Comparison of ENCODE assay signal across 21 mouse cellular contexts in the genomic region with DNA sequence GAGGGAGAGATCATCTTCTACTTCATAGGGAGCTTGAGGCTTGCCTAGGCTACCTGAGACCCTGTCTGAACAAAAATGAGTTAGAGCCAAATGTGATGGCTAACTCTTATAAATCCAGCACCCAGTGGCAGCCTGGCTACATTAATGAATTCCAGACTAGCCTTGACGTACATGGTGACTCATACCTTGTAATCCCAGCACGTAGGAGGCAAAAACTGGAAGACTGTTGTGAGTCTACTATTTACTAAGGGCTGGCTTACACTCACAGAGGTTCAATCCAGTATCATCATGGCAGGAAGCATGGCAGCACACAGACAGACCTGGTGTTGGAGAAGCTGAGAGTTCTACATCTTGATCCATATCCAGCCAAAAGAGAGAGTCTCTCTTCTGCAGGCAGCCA. TPM values are rescaled to one million over a fixed set of nuclear protein-coding genes. Genes with fewer than 3 reads are reported as not detected.
A peak's percentile ranks its signal among the peaks of the same experiment; 100 is the strongest.
DNase-seq lines count a peak whose midpoint lies in the region; TF ChIP-seq lines count a peak whose summit lies in the region.
"Had no signal": no experiment of that assay in that cellular context is flagged by ENCODE, and none has a peak within 500 bp of the region (broad histone marks: within the 10 kb centered on the region; RNA-seq: fewer than 3 reads in every experiment).

No protein-coding gene starts in this region.

- no peak for TF ChIP-seq POLR2A in kidney, adult 2 months (IDR thresholded peaks at IDR 0.05; ENCODE audit: low read depth, low read length)
- no peak for TF ChIP-seq POLR2A in small intestine, adult 2 months (IDR thresholded peaks at IDR 0.05; ENCODE audit: low read depth, low read length)

- intact Hi-C loops in gastrocnemius, adult 2 months (cut with DNase I): no loop called here

- H3K4me1 ChIP-seq in kidney, adult 2 months (ENCODE audit: control insufficient read depth, insufficient read depth, low read length): peaks cover 13% of the 10 kb centered on the region; the same call in 1 of the 2 replicates
- H3K4me1 ChIP-seq in small intestine, adult 2 months (ENCODE audit: control insufficient read depth, insufficient read depth, insufficient read length, low read length): peaks cover 9% of the 10 kb centered on the region; the same call in 1 of the 2 replicates
- H3K4me1 ChIP-seq: heart, embryonic 10.5 days; heart, embryonic 13.5 days had no signal

- no peak for DNase-seq in kidney, adult 2 months
- DNase-seq in kidney, postnatal 25 days: no peak
- DNase-seq in NIH3T3 (ENCODE audit: low read depth): peak; percentile 86
- DNase-seq in gastrocnemius, adult 2 months: no peak
- DNase-seq in layer of hippocampus, adult 9-11 months: no peak
- DNase-seq: adrenal gland, postnatal 25 days; B cell, adult 2 months; cerebellum, adult 18-20 months; cerebellum, adult 9-10 months; cerebellum, postnatal 14 days; forebrain, postnatal 0 days; gastrocnemius, postnatal 36 days; heart, adult 2 months; heart, postnatal 14 days; heart, postnatal 4 days had no signal

- peak overlapping the region; percentile 78 for H3K27ac ChIP-seq in kidney, adult 2 months (ENCODE audit: insufficient read depth, low read depth, low read length)
- H3K27ac ChIP-seq in small intestine, adult 2 months (ENCODE audit: insufficient read depth, low read depth, low read length): peak overlapping the region; percentile 20; the same call in 1 of the 2 replicates
- H3K27ac ChIP-seq in gastrocnemius, adult 2 months: no peak overlapping the region
- H3K27ac ChIP-seq: heart, adult 2 months; heart, embryonic 10.5 days; heart, embryonic 13.5 days; hindbrain, embryonic 14.5 days; hindbrain, postnatal 0 days had no signal

- WGBS in kidney, adult 2 months: 57% methylated on average over 2 of the region's 2 CpGs
- 80% methylated on average over 2 of the region's 2 CpGs for WGBS in small intestine, adult 2 months

- H3K27me3 ChIP-seq in kidney, adult 2 months (replicated peaks; ENCODE audit: control insufficient read depth, insufficient read depth, low read length): no peaks in the 10 kb centered on the region
- no peaks in the 10 kb centered on the region for H3K27me3 ChIP-seq in small intestine, adult 2 months (ENCODE audit: control insufficient read depth, insufficient read depth, low read length)
- H3K27me3 ChIP-seq: CH12.LX; heart, embryonic 13.5 days had no signal

- no peak overlapping the region for H3K4me3 ChIP-seq in kidney, adult 2 months (ENCODE audit: insufficient read depth, low read depth, low read length)
- H3K4me3 ChIP-seq in small intestine, adult 2 months (ENCODE audit: low read depth, low read length): no peak overlapping the region
- no peak overlapping the region for H3K4me3 ChIP-seq in gastrocnemius, adult 2 months
- H3K4me3 ChIP-seq: heart, adult 2 months; heart, embryonic 10.5 days; heart, embryonic 13.5 days had no signal

- no peak for TF ChIP-seq CTCF in kidney, adult 2 months (conservative IDR thresholded peaks at IDR 0.05; ENCODE audit: insufficient read depth, insufficient read length, low read depth, low read length)
- TF ChIP-seq CTCF in small intestine, adult 2 months (IDR thresholded peaks at IDR 0.05; ENCODE audit: extremely low read depth, insufficient read length, insufficient replicate concordance, low read depth, low read length): no peak
- TF ChIP-seq CTCF in gastrocnemius, adult 2 months (IDR thresholded peaks at IDR 0.05): no peak

- H3K36me3 ChIP-seq in kidney, adult 2 months (ENCODE audit: control insufficient read depth, insufficient read depth, low read length): no peaks in the 10 kb centered on the region
- no peaks in the 10 kb centered on the region for H3K36me3 ChIP-seq in small intestine, adult 2 months (ENCODE audit: control insufficient read depth, insufficient read depth, low read length)
- H3K36me3 ChIP-seq: heart, embryonic 10.5 days; heart, embryonic 13.5 days had no signal

RNA-seq across cellular contexts. Expression of a gene that starts 13.5 kb away (rescaled TPM):
- polyA plus RNA-seq in kidney, adult 2 months (2012; rRNA removed): 2.5 and 3.8 TPM in 2 replicates
- 1.3 and 1.5 TPM in 2 replicates for polyA plus RNA-seq in small intestine, adult 2 months (2012; rRNA removed)
- 1 to 10 TPM; 1.9 to 2.8 TPM for total RNA-seq in gastrocnemius, adult 2 months (2021)

RNA-seq across cellular contexts. Expression of a gene that starts 52.7 kb away (rescaled TPM):
- 77.7 and 78.3 TPM in 2 replicates for polyA plus RNA-seq in kidney, adult 2 months (2012; rRNA removed)
- polyA plus RNA-seq in small intestine, adult 2 months (2012; rRNA removed): 13.1 and 14.9 TPM in 2 replicates
- 10 to 100 TPM; 15.9 to 16.5 TPM for total RNA-seq in gastrocnemius, adult 2 months (2021)
